Mouse (Mus musculus) liver, embryonic 14.5 days (tissue): Measurements from ENCODE around the gene Sh3bp4.

Experiments
- CTCF ChIP-seq: IDR thresholded peaks from 2 replicates; pipeline ENCODE4 v1.5.1; 2016; ENCODE audit warnings: antibody characterized with exemption, low read depth, control low read depth
- EP300 ChIP-seq: IDR thresholded peaks from 2 replicates; pipeline ENCODE4 v1.6.1; 2016; ENCODE audit warnings: antibody characterized with exemption, low read depth

DNA sequence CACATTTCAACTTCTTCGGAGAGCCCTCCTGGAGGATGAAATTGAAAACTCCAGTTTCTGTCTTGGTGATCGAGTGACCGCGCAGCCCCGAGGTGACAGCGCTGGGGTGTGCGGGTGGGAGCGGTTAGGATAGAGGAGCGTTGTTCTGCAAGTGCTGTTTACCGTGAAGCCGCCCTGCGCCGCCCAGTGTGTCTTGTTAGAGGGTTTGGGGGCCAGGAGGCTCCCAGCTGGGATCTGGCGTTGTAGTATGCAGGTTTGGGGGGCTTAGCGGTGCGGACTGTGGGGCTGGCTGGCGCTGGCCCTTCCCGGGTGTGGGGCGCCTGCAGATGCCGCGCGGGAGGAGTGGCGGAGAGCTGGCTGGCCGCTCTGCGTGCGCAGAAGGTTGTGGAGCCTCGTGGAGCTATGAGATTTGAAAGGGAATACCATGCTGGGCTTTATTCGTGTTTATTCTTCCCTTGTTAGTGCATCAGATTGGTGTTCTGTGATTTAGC lies 701 bp downstream of the Sh3bp4 start:
- TF ChIP-seq CTCF (no peak), EP300 (no peak)
